Mouse (Mus musculus) stomach, adult 2 months (tissue): ENCODE data around the gene Ets2. TPM values are rescaled to one million over a fixed set of nuclear protein-coding genes. Genes with fewer than 3 reads are reported as not detected.

Source experiments
- polyA plus RNA-seq: library from polyadenylated mRNA; depleted of rRNA; stranded (reverse); fragments of >200 nt; gene quantifications from 2 replicates; pipeline ENCODE4 v1.2.3, GENCODE M21; 2012; rRNA removed

Gene Ets2
- polyA plus RNA-seq, result 16.5 and 38.3 TPM in 2 replicates

GRCm38 (mm10) chr16:95701802-95702561, at the start of gene Ets2:
Gene Ets2, plus strand, starts transcription at chr16:95702075.

Other genes with a start within 250 kb of the Ets2 start
- gene Erg, start 115.5 kb upstream of the Ets2 start, polyA plus RNA-seq, result 2.7 and 3.9 TPM in 2 replicates